Mouse (Mus musculus) spleen, adult 2 months (tissue): ENCODE data around the gene Chmp4b.

ENCODE experiments used
- CTCF ChIP-seq: fragments of 200-500 bp; IDR thresholded peaks from 2 replicates; pipeline ENCODE4 v1.5.1; 2011; ENCODE audit warnings: mild to moderate bottlenecking, inconsistent platforms; ENCODE audit not compliant: insufficient read depth, insufficient read length, insufficient replicate concordance; ENCODE audit errors: extremely low read depth
- POLR2A ChIP-seq: fragments of 200-500 bp; IDR thresholded peaks from 2 replicates; pipeline ENCODE4 v1.6.1; 2011; ENCODE audit warnings: low read depth, low read length, inconsistent platforms

DNA sequence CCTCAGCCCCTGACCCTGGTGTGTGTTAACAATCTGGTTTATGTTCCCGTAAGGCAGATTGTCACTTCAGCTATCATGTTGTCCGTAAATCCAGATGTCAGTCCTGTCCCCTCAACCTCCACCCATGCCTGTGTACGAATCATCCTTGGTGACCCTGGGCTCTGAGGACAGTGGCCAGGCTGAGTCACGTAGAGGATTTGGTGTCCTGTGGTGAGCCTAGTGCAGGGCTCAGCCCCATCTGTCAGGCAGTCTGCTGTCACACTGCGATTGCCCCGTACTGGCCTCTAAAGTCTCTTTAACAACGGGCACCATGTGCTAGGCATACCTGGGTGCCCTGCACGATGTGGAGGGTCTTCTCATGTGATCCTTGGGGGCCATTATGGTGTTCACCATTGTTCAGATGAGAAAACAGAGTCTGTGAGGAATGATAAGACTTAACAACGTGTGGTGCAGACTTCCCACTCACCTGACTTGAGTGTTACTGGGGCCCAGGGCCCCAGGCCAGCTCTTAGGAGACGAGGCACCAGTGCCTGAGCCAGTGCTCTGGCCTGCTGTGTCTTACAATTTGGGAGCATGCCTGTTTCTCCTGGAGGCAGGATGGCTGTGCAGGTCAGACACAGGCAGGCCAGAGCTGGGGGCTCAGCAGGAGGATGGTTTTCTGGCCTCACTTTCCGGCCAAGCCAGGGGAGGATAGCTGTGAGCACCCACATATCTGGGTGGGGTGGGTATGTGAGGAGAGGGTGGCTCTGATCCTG is 55.2 kb downstream of the Chmp4b start:
- no peak for TF ChIP-seq POLR2A
- no peak for TF ChIP-seq CTCF
